Mouse (Mus musculus) hindbrain, postnatal 0 days (tissue): ENCODE results near the gene Stag1. TPM values are rescaled to one million over a fixed set of nuclear protein-coding genes. Genes with fewer than 3 reads are reported as not detected.

Experiments
- ATAC-seq: fragments of 200-750 bp; cut with Nextera tagmentation; 2 replicates; pipeline ENCODE4 v1.8.0; 2017; ENCODE audit warnings: mild to moderate bottlenecking, moderate TSS enrichment, moderate library complexity
- DNase-seq: peaks from one replicate; pipeline ENCODE4 v3.0.0-alpha.2; 2015; ENCODE audit warnings: low spot score
- H3K27ac ChIP-seq: fragments of 300-500 bp; sonication (generic); 2 replicates; pipeline ENCODE4 v1.5.1; 2014; ENCODE audit warnings: mild to moderate bottlenecking
- H3K27me3 ChIP-seq: fragments of 300-500 bp; sonication (generic); 2 replicates; pipeline ENCODE4 v1.6.1; 2014; ENCODE audit warnings: low read length, mixed read lengths; ENCODE audit not compliant: insufficient read depth
- H3K36me3 ChIP-seq: fragments of 300-500 bp; sonication (generic); 2 replicates; pipeline ENCODE4 v1.6.1; 2014; ENCODE audit warnings: low read length, mixed read lengths; ENCODE audit not compliant: insufficient read depth
- H3K4me1 ChIP-seq: fragments of 300-500 bp; sonication (generic); 2 replicates; pipeline ENCODE4 v1.6.1; 2014; ENCODE audit warnings: antibody characterized with exemption, low read length, mixed read lengths; ENCODE audit not compliant: insufficient read depth
- H3K4me2 ChIP-seq: fragments of 300-500 bp; sonication (generic); 2 replicates; pipeline ENCODE4 v1.6.1; 2014; ENCODE audit warnings: low read depth, mild to moderate bottlenecking, low read length, moderate library complexity, mixed read lengths
- H3K4me3 ChIP-seq: fragments of 300-500 bp; sonication (generic); 2 replicates; pipeline ENCODE4 v1.5.1; 2014; ENCODE audit warnings: low read length
- H3K9ac ChIP-seq: fragments of 300-500 bp; sonication (generic); replicated peaks from 2 replicates; pipeline ENCODE4 v1.6.1; 2014; ENCODE audit warnings: mild to moderate bottlenecking, low read length, moderate library complexity, mixed read lengths
- H3K9me3 ChIP-seq: fragments of 300-500 bp; sonication (generic); 2 replicates; pipeline ENCODE4 v1.6.1; 2016; ENCODE audit warnings: low read length, mixed read lengths
- CTCF ChIP-seq: IDR thresholded peaks from 2 replicates; pipeline ENCODE4 v1.5.1; 2016; ENCODE audit warnings: antibody characterized with exemption, control low read depth, low read depth
- WGBS: fragments of 180-500 bp; shearing (Covaris S2); extraction: QIAGEN DNeasy Blood & Tissue Kit; methylation state at CpG from one replicate; pipeline ENCODE4 v1.1.7; 2014; 5-methylcytosine and 5-hydroxymethylcytosine counted together
- polyA plus RNA-seq: library from polyadenylated mRNA; unstranded; fragments of >200 nt; fragmentation: Nextera tagmentation; extraction: Ambion mirVana; gene quantifications from 2 replicates; pipeline ENCODE4 v1.2.1, GENCODE M21; 2015
- total RNA-seq: library from RNA; depleted of rRNA; stranded (reverse); fragments of >200 nt; gene quantifications from 2 replicates; pipeline ENCODE4 v1.2.3, GENCODE M21; 2014; rRNA removed

Gene Stag1
- total and polyA plus RNA-seq, 2 experiments from 2014 or later = 26.1 to 33.9 TPM

DNA sequence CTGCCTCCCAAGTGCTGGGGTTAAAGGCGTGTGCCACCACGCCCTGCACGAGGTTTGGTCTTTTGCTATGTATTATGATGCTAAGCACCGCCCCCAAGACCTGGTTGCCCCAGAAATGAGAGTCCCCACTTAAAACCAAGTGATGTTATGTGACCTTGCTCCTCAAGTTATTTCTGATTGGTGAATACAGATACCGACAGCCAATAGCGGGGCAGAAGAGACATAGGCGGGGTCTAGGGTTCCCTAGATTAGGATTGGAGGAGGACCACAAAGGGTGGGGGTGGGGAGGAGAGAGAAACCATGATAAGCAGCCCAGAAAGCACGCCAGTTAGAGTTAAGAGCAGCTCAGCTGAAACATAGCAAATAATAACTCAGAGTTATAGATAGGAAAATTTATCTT, 405.2 kb downstream of the Stag1 start:
- TF ChIP-seq CTCF = no peak
- no peak for ATAC-seq

DNA sequence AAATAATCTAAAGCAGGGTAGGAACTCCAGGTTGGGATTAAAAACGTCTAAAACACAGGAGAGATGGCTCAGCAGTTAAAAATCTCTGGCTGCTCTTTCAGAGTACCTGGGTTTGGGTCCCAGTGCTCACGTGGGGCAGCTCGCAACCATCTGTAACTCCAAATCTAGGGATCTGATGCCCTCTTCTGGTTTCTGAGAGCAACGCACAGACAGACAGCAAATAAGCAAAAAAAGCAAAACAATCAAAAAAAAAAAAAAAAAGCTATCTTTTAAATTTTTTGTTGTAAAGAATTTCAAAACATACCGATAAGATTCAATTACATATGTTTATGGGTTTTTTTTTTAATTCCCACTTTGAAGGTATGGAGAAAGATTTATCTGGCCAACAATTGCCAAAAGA, 405.7 kb downstream of the Stag1 start:
- H3K36me3 ChIP-seq = peaks cover 5% of the 10 kb centered on the region; the same call in 1 of the 2 replicates
- H3K9ac ChIP-seq = no peak overlapping the region
- no peak for ATAC-seq
- no peak for TF ChIP-seq CTCF
- DNase-seq = no peak
- H3K27ac ChIP-seq = no peak overlapping the region
- no peaks in the 10 kb centered on the region for H3K9me3 ChIP-seq
- H3K4me2 ChIP-seq = no peak overlapping the region
- no peaks in the 10 kb centered on the region for H3K27me3 ChIP-seq
- no peak overlapping the region for H3K4me3 ChIP-seq
- 92% methylated on average over 5 of the region's 5 CpGs for WGBS
- no peaks in the 10 kb centered on the region for H3K4me1 ChIP-seq

More for the DNA sequence above, 405.2 kb downstream of the Stag1 start:
- Histone ChIP-seq H3K36me3 (peaks cover 5% of the 10 kb centered on the region; the same call in 1 of the 2 replicates), H3K9me3 (no peaks in the 10 kb centered on the region), H3K27ac (no peak overlapping the region), H3K4me1 (no peaks in the 10 kb centered on the region), H3K27me3 (no peaks in the 10 kb centered on the region), H3K4me2 (no peak overlapping the region), H3K9ac (no peak overlapping the region), H3K4me3 (no peak overlapping the region)
- DNase-seq = no peak
- 97% methylated on average over 8 of the region's 8 CpGs for WGBS

DNA sequence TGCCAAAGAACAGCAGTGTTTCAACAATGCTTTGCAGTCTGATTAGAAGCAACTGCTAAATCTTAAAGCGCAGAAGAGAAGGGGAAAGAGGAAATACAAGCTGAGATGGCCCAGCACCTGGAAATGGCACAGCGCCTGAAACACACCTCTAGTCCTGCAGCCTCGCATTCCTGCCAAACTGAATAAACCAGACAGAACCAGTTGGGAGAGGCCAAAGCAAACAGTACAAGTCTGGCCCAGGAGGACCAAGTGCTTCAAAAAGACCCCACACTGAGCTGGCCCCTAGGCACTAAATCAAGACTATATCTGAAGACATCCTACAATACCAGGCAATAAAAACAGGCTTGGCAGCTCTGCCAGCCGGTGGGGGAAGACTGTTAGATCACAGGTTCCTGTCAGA, 408.3 kb downstream of the Stag1 start:
- no peak for TF ChIP-seq CTCF

More for the DNA sequence above, 408.3 kb downstream of the Stag1 start:
- no peak overlapping the region for H3K9ac ChIP-seq
- 82% methylated on average over 4 of the region's 4 CpGs for WGBS
- DNase-seq = no peak
- no peaks in the 10 kb centered on the region for H3K27me3 ChIP-seq
- no peak overlapping the region for H3K4me2 ChIP-seq
- H3K27ac ChIP-seq = no peak overlapping the region
- ATAC-seq = no peak
- H3K9me3 ChIP-seq = no peaks in the 10 kb centered on the region
- no peak overlapping the region for H3K4me3 ChIP-seq
- no peaks in the 10 kb centered on the region for H3K4me1 ChIP-seq
- peaks cover under 1% of the 10 kb centered on the region; the same call in 1 of the 2 replicates for H3K36me3 ChIP-seq

Other genes with a start within 250 kb of the Stag1 start
- 2.1 and 2.4 TPM in 2 replicates for gene Il20rb, start 111.0 kb upstream of the Stag1 start, total RNA-seq
- 2.3 and 2.7 TPM in 2 replicates for gene Il20rb, start 111.0 kb upstream of the Stag1 start, polyA plus RNA-seq
- gene Nck1, start 51.7 kb upstream of the Stag1 start, total RNA-seq = 8.7 and 10.6 TPM in 2 replicates
- gene Nck1, start 51.7 kb upstream of the Stag1 start, polyA plus RNA-seq = 38.3 and 42.5 TPM in 2 replicates
- gene Slc35g2, start 26.7 kb upstream of the Stag1 start, total RNA-seq = 23.9 and 28.1 TPM in 2 replicates
- 24.7 and 25.3 TPM in 2 replicates for gene Slc35g2, start 26.7 kb upstream of the Stag1 start, polyA plus RNA-seq